Mouse (Mus musculus): ENCODE measurements at regions not wholly inside any gene's neighbourhood (a gene's known extent, or its start where the extent isn't known, plus 50 kb on each side); places are given as distances from the start of the nearest gene placed in this dataset.

DNA sequence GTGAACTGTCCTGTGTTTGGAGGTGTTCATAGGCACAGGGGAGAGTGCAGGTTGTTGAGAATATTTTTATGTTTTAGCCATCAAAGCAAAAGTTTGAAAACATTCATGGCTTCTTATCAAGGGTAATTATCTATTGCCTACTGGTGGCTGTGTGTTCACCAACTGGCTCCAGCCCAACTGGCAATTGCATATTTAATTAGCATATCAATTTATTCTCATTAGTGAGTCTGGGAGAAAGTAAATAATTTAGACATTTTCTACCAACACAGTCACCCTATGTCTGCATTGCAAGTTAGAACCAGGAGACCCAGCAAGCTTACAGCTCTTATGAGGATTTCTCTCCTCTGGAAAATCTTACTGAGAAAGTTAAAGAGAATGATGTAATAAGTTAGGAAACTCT is 561.0 kb downstream of the Dok5 start:
- H3K4me1 ChIP-seq (replicated peaks) = no peaks in the 10 kb centered on the region
- H3K27ac ChIP-seq = no peak overlapping the region
- no peaks in the 10 kb centered on the region for H3K27me3 ChIP-seq
- no peak for ATAC-seq
- no peaks in the 10 kb centered on the region for H3K9me3 ChIP-seq
- no peaks in the 10 kb centered on the region for H3K36me3 ChIP-seq
- no peak overlapping the region for H3K4me2 ChIP-seq (replicated peaks)
- no peak overlapping the region for H3K9ac ChIP-seq (replicated peaks)
- no peak overlapping the region for H3K4me3 ChIP-seq (replicated peaks)

GRCm38 (mm10) chr2:171285719-171286394 is 554.2 kb downstream of the Dok5 start:
- peak; percentile 66; the same call in 1 of the 2 replicates for ATAC-seq
- Histone ChIP-seq H3K4me2 (replicated peaks) (no peak overlapping the region), H3K36me3 (no peaks in the 10 kb centered on the region), H3K4me3 (replicated peaks) (no peak overlapping the region), H3K4me1 (replicated peaks) (peaks cover 5% of the 10 kb centered on the region), H3K27me3 (no peaks in the 10 kb centered on the region), H3K9ac (replicated peaks) (no peak overlapping the region), H3K9me3 (peaks cover 10% of the 10 kb centered on the region; the same call in 1 of the 2 replicates), H3K27ac (no peak overlapping the region)
- 15% methylated on average over 6 of the region's 6 CpGs for WGBS

- Histone ChIP-seq H3K27ac (no peak overlapping the region), H3K4me3 (replicated peaks) (no peak overlapping the region), H3K36me3 (no peaks in the 10 kb centered on the region), H3K9ac (replicated peaks) (no peak overlapping the region), H3K27me3 (no peaks in the 10 kb centered on the region), H3K4me2 (replicated peaks) (no peak overlapping the region), H3K9me3 (peaks cover 10% of the 10 kb centered on the region; the same call in 1 of the 2 replicates), H3K4me1 (replicated peaks) (no peaks in the 10 kb centered on the region)
- ATAC-seq = no peak
- 76% methylated on average over 3 of the region's 3 CpGs for WGBS
Measured at GRCm38 (mm10) chr2:171280132-171280531, 548.5 kb downstream of the Dok5 start.

GRCm38 (mm10) chr2:171279319-171279718 is 547.7 kb downstream of the Dok5 start:
- no peak for ATAC-seq
- Histone ChIP-seq H3K9ac (replicated peaks) (no peak overlapping the region), H3K27me3 (no peaks in the 10 kb centered on the region), H3K27ac (no peak overlapping the region), H3K36me3 (no peaks in the 10 kb centered on the region), H3K4me1 (replicated peaks) (no peaks in the 10 kb centered on the region), H3K9me3 (peaks cover 10% of the 10 kb centered on the region; the same call in 1 of the 2 replicates), H3K4me3 (replicated peaks) (no peak overlapping the region), H3K4me2 (replicated peaks) (no peak overlapping the region)
- 84% methylated on average over 3 of the region's 3 CpGs for WGBS

- WGBS = 54% methylated on average over 10 of the region's 10 CpGs
- Histone ChIP-seq H3K4me1 (replicated peaks) (peaks cover 6% of the 10 kb centered on the region; the same call in 1 of the 2 replicates), H3K9me3 (no peaks in the 10 kb centered on the region), H3K27me3 (no peaks in the 10 kb centered on the region), H3K9ac (replicated peaks) (no peak overlapping the region), H3K27ac (no peak overlapping the region), H3K4me2 (replicated peaks) (0 out of 2 replicates have a peak overlapping the region, but pooled peaks have one; percentile 9), H3K4me3 (replicated peaks) (no peak overlapping the region), H3K36me3 (no peaks in the 10 kb centered on the region)
- ATAC-seq = no peak
Measured at GRCm38 (mm10) chr2:171253194-171253593, 521.6 kb downstream of the Dok5 start.

GRCm38 (mm10) chr2:171245391-171245790 is 513.8 kb downstream of the Dok5 start:
- 79% methylated on average over 4 of the region's 4 CpGs for WGBS
- ATAC-seq = no peak

DNA sequence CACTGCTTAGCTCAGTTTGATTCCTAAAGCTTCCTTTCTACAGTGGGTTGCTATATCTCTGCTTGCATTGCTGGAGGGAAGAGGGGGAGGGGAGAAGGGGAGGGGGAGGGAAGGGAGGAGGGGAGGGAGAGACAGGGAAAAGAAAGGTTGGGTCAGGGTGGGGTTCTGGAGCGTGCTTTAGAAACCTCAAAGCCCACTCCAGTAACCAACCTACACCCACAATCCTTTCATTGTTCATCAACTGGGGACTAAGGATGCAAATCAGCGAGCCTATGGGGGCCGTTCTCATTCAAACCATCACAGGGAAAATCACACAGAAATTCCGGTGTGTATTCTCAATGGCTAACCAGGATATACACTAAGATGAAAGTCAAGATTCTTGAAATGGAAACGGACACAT is 510.7 kb downstream of the Dok5 start:
- H3K4me3 ChIP-seq (replicated peaks) = no peak overlapping the region
- no peak for ATAC-seq
- no peaks in the 10 kb centered on the region for H3K9me3 ChIP-seq
- H3K4me1 ChIP-seq (replicated peaks) = no peaks in the 10 kb centered on the region
- no peaks in the 10 kb centered on the region for H3K27me3 ChIP-seq
- no peak overlapping the region for H3K4me2 ChIP-seq (replicated peaks)
- H3K27ac ChIP-seq = no peak overlapping the region
- H3K36me3 ChIP-seq = no peaks in the 10 kb centered on the region
- H3K9ac ChIP-seq (replicated peaks) = no peak overlapping the region
- WGBS = 77% methylated on average over 5 of the region's 5 CpGs

More at GRCm38 (mm10) chr2:171245391-171245790, 513.8 kb downstream of the Dok5 start:
- Histone ChIP-seq H3K4me2 (replicated peaks) (no peak overlapping the region), H3K9me3 (no peaks in the 10 kb centered on the region), H3K27me3 (no peaks in the 10 kb centered on the region), H3K36me3 (no peaks in the 10 kb centered on the region), H3K4me1 (replicated peaks) (no peaks in the 10 kb centered on the region), H3K27ac (no peak overlapping the region), H3K4me3 (replicated peaks) (no peak overlapping the region), H3K9ac (replicated peaks) (no peak overlapping the region)

- Histone ChIP-seq H3K36me3 (no peaks in the 10 kb centered on the region), H3K27ac (no peak overlapping the region), H3K4me2 (replicated peaks) (no peak overlapping the region), H3K4me3 (replicated peaks) (no peak overlapping the region), H3K4me1 (replicated peaks) (no peaks in the 10 kb centered on the region), H3K27me3 (no peaks in the 10 kb centered on the region), H3K9ac (replicated peaks) (no peak overlapping the region), H3K9me3 (no peaks in the 10 kb centered on the region)
- WGBS = 77% methylated on average over 8 of the region's 8 CpGs
- no peak for ATAC-seq
Measured at GRCm38 (mm10) chr2:171237276-171237960, 505.8 kb downstream of the Dok5 start.

DNA sequence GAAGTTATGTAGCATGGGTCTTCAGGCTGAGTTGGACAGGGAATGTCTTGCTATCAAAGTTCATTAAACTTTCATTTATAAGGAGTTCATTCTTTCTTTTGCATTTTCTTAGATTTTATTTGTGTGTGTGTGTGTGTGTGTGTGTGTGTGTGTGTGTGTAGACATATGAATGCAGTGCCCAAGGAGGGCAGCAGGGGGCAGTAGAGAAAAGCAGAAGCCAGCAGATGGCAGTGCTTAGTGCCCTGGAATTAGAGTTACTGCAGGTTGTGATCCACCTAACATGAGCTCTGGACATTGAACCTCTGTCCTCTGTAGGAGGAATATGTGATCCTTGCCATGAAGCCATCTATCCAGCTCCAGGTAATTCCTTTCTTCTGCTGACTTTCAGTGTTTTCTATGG is 501.2 kb downstream of the Dok5 start:
- no peak for ATAC-seq
- Histone ChIP-seq H3K27me3 (no peaks in the 10 kb centered on the region), H3K9ac (replicated peaks) (no peak overlapping the region), H3K36me3 (no peaks in the 10 kb centered on the region), H3K4me3 (replicated peaks) (no peak overlapping the region), H3K4me1 (replicated peaks) (no peaks in the 10 kb centered on the region), H3K4me2 (replicated peaks) (no peak overlapping the region), H3K27ac (no peak overlapping the region), H3K9me3 (no peaks in the 10 kb centered on the region)

DNA sequence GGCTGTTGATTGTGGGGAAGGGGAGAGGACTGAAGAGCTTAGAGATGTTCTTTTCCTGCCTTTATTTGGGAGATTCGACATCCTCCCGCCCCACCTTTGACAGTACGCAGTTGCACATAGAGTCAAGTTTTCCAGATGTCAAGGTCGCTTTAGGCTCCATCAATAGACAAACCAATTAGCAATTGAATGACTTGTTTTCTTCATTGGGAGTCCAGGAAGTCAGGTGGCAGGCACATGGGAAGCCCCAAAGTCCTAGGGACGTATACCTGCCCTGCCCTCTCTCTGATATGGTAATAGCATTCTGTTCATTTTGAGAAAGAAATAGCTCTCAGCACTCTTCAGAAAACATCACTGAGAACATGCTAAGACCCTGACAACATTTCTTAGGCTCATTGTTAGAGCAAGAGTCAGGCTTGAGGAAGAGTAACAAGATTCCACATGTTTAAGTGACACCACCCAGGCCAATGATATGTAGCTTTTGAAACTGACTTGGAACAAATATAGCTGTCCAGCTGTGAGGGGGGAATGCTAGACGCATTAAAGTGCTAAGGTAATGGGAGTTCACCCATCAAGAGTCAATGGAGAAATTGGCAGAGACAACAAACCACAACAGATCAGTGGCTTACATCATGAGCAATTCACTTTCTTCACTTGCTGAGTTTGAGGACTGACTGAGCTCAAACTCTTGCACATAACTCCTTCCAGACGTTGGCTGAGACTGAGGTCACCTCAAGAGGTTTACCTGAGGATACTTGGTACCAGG is 499.9 kb downstream of the Dok5 start:
- Histone ChIP-seq H3K9me3 (no peaks in the 10 kb centered on the region), H3K9ac (replicated peaks) (no peak overlapping the region), H3K36me3 (no peaks in the 10 kb centered on the region), H3K27me3 (no peaks in the 10 kb centered on the region), H3K4me2 (replicated peaks) (no peak overlapping the region), H3K27ac (no peak overlapping the region), H3K4me1 (replicated peaks) (no peaks in the 10 kb centered on the region), H3K4me3 (replicated peaks) (no peak overlapping the region)
- ATAC-seq = no peak
- 85% methylated on average over 7 of the region's 7 CpGs for WGBS

DNA sequence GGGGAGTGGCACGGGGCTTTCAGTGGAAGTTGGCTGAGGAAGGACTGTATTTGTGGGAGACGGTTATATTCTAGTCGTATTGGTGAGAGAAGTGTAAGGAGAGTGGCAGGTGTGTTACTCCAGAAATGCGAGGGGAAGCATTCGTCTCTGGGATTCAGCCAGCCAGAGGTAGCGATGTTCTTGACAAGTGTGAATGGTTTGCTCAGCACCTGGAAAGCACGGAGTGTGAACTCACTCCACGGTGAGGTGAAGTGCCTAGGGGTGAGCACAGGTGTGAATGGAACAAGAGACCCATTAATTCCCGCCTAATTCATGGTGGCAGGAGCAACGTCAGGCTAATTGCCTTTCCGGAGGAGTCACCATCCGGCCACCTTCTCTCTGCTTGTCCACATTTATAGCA is 498.9 kb downstream of the Dok5 start:
- Histone ChIP-seq H3K4me1 (replicated peaks) (no peaks in the 10 kb centered on the region), H3K36me3 (no peaks in the 10 kb centered on the region), H3K27me3 (no peaks in the 10 kb centered on the region), H3K9ac (replicated peaks) (no peak overlapping the region), H3K4me3 (replicated peaks) (no peak overlapping the region), H3K27ac (no peak overlapping the region), H3K4me2 (replicated peaks) (no peak overlapping the region), H3K9me3 (no peaks in the 10 kb centered on the region)
- ATAC-seq = no peak
- 84% methylated on average over 12 of the region's 12 CpGs for WGBS

DNA sequence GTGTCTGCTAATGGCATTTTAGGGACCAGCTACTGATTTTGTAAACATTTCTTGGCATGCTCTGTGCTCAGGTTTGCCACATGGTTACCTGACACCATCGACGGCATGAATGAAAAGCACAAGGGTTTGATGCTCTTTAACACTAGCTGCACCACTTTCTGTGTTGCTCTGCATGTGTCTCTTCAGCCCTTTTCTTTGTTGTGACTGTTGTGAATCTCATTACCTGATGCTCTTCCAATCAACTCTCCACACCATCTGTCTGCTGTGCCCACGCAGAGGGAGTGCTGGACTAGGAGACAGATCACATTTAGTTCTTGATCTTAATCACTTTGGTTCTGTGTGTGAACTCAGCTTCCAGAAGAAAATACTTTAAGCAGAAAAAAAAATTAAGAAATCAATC is 496.6 kb downstream of the Dok5 start:
- WGBS = 28% methylated on average over 3 of the region's 3 CpGs
- no peak overlapping the region for H3K4me3 ChIP-seq (replicated peaks)
- H3K4me1 ChIP-seq (replicated peaks) = no peaks in the 10 kb centered on the region
- H3K36me3 ChIP-seq = no peaks in the 10 kb centered on the region
- H3K9ac ChIP-seq (replicated peaks) = no peak overlapping the region
- H3K27me3 ChIP-seq = no peaks in the 10 kb centered on the region
- H3K9me3 ChIP-seq = no peaks in the 10 kb centered on the region
- 0 out of 2 replicates have a peak, but pooled peaks have one; percentile 43 for ATAC-seq
- H3K27ac ChIP-seq = no peak overlapping the region
- H3K4me2 ChIP-seq (replicated peaks) = no peak overlapping the region
